Mouse (Mus musculus): ENCODE data around the gene B4galnt3.

DNA sequence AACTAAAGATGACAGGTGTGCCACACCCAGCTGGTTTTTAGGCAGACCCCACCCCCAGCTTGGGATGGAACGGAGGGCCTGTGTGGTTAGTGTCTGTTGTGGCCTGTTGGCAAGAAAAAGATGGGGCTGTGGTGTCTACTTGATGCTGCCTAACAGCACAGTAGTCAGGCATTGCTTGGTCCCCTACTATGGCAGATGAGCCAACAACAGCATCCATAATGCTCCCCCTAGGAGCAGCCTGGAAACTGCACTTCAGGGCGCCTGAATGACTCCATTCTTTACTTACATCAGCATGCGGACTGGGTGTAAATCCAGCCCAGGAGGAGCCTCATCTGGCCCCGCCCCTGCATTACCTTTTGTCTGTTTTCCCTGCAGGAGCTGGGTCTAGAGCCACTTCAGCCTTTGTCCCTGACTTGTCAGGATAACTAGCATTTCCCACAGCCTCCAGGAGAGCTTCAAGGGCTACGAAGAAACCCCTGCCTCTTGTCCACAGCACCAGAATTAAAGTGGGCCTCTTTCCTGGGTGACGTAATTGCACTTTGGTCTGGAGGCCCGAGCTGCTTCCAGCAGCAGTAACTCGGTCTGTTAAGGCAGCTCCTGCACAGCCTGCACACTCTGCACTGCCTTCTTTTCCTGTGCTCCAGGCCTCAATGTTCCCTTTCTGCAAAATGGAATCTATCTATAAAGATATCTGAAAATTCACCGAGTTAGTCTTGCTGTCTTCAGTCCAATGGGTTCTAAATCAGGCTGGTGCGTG lies 94.5 kb downstream of the B4galnt3 start:
- TF ChIP-seq CTCF (IDR thresholded peaks at IDR 0.05; ENCODE audit: low read depth) (peak; percentile 38), EP300 (optimal IDR thresholded peaks at IDR 0.05) (no peak)
